Mouse (Mus musculus): ENCODE measurements around the gene Serpina5. TPM values are rescaled to one million over a fixed set of nuclear protein-coding genes. Genes with fewer than 3 reads are reported as not detected.

Serpina5 gene
- 0.21 TPM in 1 of 2 replicates, not detected in the other for total RNA-seq (2014; rRNA removed)
- not detected in 2 replicates for polyA plus RNA-seq (2015; fragmentation: Nextera tagmentation; extraction: Ambion mirVana)

DNA sequence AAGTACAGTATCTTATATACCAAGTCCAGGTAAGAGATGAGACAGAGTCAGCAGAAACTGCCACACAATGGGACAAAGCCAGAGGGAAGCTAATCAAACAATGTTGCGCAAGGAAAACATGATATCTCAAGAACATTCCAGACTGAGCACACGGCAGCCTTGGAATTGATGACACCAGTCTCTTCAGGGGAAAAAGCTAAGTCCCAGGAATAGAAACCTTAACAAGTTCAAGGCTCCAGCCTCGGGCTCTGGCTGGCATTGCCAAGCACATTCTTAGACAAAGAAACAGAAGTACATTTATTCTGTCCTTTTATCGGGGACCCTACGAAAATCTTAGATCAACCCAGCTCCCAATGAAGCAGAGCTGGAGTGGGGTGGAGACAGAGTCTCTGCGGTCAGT lies at the start of gene Serpina5:
TSS of gene Serpina5 (plus strand) at position 346 of the 400 bp plus-strand sequence.
- 92% methylated on average over 6 of the region's 6 CpGs for WGBS

GRCm38 (mm10) chr12:104053995-104054394 lies 46.9 kb upstream of the Serpina5 start:
- Histone ChIP-seq H3K9ac (replicated peaks; ENCODE audit: low read length) (no peak overlapping the region), H3K27ac (no peak overlapping the region), H3K9me3 (ENCODE audit: low read length) (no peaks in the 10 kb centered on the region), H3K4me2 (ENCODE audit: low read depth, low read length) (no peak overlapping the region), H3K36me3 (ENCODE audit: insufficient read depth, low read length) (no peaks in the 10 kb centered on the region), H3K27me3 (ENCODE audit: insufficient read depth, low read length) (no peaks in the 10 kb centered on the region), H3K4me1 (ENCODE audit: insufficient read depth, low read length) (peaks cover 5% of the 10 kb centered on the region; the same call in 1 of the 2 replicates), H3K4me3 (ENCODE audit: low read length) (no peak overlapping the region)
- DNase-seq (ENCODE audit: low spot score) (no peak), ATAC-seq (no peak)
- TF ChIP-seq CTCF (IDR thresholded peaks at IDR 0.05; ENCODE audit: low read depth), result no peak
- 69% methylated on average over 1 of the region's 1 CpGs for WGBS

More for the DNA sequence above, at the start of gene Serpina5:
- ATAC-seq (no peak), DNase-seq (ENCODE audit: low spot score) (no peak)
- Histone ChIP-seq H3K36me3 (ENCODE audit: insufficient read depth, low read length) (no peaks in the 10 kb centered on the region), H3K27ac (no peak within 1 kb of the TSS), H3K4me3 (ENCODE audit: low read length) (no peak within 1 kb of the TSS), H3K9ac (replicated peaks; ENCODE audit: low read length) (no peak within 1 kb of the TSS), H3K9me3 (ENCODE audit: low read length) (no peaks in the 10 kb centered on the region), H3K4me2 (ENCODE audit: low read depth, low read length) (no peak within 1 kb of the TSS), H3K27me3 (ENCODE audit: insufficient read depth, low read length) (no peaks in the 10 kb centered on the region), H3K4me1 (ENCODE audit: insufficient read depth, low read length) (no peaks in the 10 kb centered on the region)
- no peak for TF ChIP-seq CTCF (IDR thresholded peaks at IDR 0.05; ENCODE audit: low read depth)

DNA sequence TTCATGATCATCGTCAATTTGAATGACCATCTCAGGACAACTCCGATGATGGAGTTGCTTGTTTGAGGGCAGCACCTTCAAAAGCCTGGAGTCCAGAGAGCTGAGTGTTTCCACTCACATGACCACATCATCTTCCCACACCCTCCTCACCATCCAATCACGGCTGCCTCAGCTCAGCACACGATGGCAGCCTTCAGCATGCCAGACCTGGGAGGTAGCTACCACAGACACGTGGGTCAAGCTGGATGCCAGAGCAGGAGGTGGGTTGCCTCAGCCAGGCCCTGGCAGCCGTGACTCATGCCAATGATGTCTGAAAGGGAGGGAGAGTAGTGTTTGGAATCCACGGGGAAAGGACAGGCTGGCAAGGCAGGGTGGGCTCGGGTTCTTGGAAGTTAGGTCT lies 45.2 kb upstream of the Serpina5 start:
- Histone ChIP-seq H3K9ac (replicated peaks; ENCODE audit: low read length) (no peak overlapping the region), H3K4me3 (ENCODE audit: low read length) (no peak overlapping the region), H3K36me3 (ENCODE audit: insufficient read depth, low read length) (no peaks in the 10 kb centered on the region), H3K4me1 (ENCODE audit: insufficient read depth, low read length) (peaks cover 5% of the 10 kb centered on the region; the same call in 1 of the 2 replicates), H3K4me2 (ENCODE audit: low read depth, low read length) (no peak overlapping the region), H3K27ac (no peak overlapping the region), H3K9me3 (ENCODE audit: low read length) (no peaks in the 10 kb centered on the region), H3K27me3 (ENCODE audit: insufficient read depth, low read length) (no peaks in the 10 kb centered on the region)
- WGBS, result 72% methylated on average over 8 of the region's 8 CpGs
- ATAC-seq (no peak), DNase-seq (ENCODE audit: low spot score) (no peak)
- TF ChIP-seq CTCF (IDR thresholded peaks at IDR 0.05; ENCODE audit: low read depth), result no peak

- H3K9me3 ChIP-seq (ENCODE audit: low read length), result no peaks in the 10 kb centered on the region
- peaks cover 5% of the 10 kb centered on the region; the same call in 1 of the 2 replicates for H3K4me1 ChIP-seq (ENCODE audit: insufficient read depth, low read length)
- H3K27me3 ChIP-seq (ENCODE audit: insufficient read depth, low read length), result no peaks in the 10 kb centered on the region
- WGBS, result 36% methylated on average over 4 of the region's 4 CpGs
- no peak for ATAC-seq
- no peak overlapping the region for H3K4me2 ChIP-seq (ENCODE audit: low read depth, low read length)
- H3K36me3 ChIP-seq (ENCODE audit: insufficient read depth, low read length), result no peaks in the 10 kb centered on the region
- TF ChIP-seq CTCF (IDR thresholded peaks at IDR 0.05; ENCODE audit: low read depth), result no peak
- no peak overlapping the region for H3K9ac ChIP-seq (replicated peaks; ENCODE audit: low read length)
- H3K4me3 ChIP-seq (ENCODE audit: low read length), result no peak overlapping the region
- no peak overlapping the region for H3K27ac ChIP-seq
- DNase-seq (ENCODE audit: low spot score), result peak; percentile 53
Observed at GRCm38 (mm10) chr12:104057050-104057449, 43.9 kb upstream of the Serpina5 start.

DNA sequence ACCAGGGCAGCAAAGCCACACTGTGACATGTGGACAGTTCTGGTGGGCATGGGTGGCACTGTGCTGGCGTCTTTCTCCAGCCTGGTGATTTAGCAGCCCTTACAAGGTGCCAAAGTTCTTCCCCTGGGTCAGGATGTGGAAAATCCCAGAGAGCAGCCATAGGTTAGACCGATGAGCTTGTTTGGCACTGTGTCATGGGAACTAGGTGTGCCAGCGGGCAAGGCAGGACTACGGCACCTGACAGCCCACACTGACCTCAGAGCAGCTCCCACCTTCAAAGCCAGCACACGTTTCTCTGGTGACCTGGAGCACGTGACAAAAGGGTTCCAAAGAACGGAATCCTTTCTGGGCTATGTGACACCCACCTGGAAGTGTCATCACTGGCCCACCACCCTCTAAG lies 43.4 kb upstream of the Serpina5 start:
- Histone ChIP-seq H3K27ac (no peak overlapping the region), H3K4me3 (ENCODE audit: low read length) (no peak overlapping the region), H3K9ac (replicated peaks; ENCODE audit: low read length) (no peak overlapping the region), H3K4me2 (ENCODE audit: low read depth, low read length) (no peak overlapping the region), H3K36me3 (ENCODE audit: insufficient read depth, low read length) (no peaks in the 10 kb centered on the region), H3K27me3 (ENCODE audit: insufficient read depth, low read length) (no peaks in the 10 kb centered on the region), H3K4me1 (ENCODE audit: insufficient read depth, low read length) (peaks cover 5% of the 10 kb centered on the region; the same call in 1 of the 2 replicates), H3K9me3 (ENCODE audit: low read length) (no peaks in the 10 kb centered on the region)
- no peak for ATAC-seq
- 81% methylated on average over 7 of the region's 7 CpGs for WGBS
- DNase-seq (ENCODE audit: low spot score), result no peak
- TF ChIP-seq CTCF (IDR thresholded peaks at IDR 0.05; ENCODE audit: low read depth), result no peak

DNA sequence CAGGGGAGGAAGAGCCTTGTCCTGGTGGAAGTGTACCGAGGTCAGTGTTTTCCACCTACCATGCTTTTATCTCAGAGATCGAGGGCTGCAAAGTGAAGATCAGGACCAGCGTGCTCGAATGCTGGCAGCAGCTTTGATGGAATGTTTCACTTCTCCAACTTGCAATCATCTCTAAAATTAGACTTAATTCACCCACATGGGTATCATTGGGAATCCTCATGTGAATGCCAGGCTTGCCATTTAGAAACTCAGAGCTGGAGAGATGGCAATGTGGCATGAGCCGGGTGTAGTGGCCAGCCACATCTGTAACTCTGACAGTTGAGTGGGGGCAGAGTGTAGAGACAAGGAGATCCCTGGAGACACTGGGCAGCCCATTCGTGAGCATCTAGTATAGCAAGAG lies 40.8 kb upstream of the Serpina5 start:
- no peak for DNase-seq (ENCODE audit: low spot score)
- TF ChIP-seq CTCF (IDR thresholded peaks at IDR 0.05; ENCODE audit: low read depth), result no peak
- H3K4me3 ChIP-seq (ENCODE audit: low read length), result no peak overlapping the region
- H3K27me3 ChIP-seq (ENCODE audit: insufficient read depth, low read length), result no peaks in the 10 kb centered on the region
- peaks cover 5% of the 10 kb centered on the region; the same call in 1 of the 2 replicates for H3K4me1 ChIP-seq (ENCODE audit: insufficient read depth, low read length)
- H3K9me3 ChIP-seq (ENCODE audit: low read length), result no peaks in the 10 kb centered on the region
- WGBS, result 72% methylated on average over 6 of the region's 6 CpGs
- H3K4me2 ChIP-seq (ENCODE audit: low read depth, low read length), result no peak overlapping the region
- no peaks in the 10 kb centered on the region for H3K36me3 ChIP-seq (ENCODE audit: insufficient read depth, low read length)
- ATAC-seq, result no peak
- no peak overlapping the region for H3K27ac ChIP-seq
- H3K9ac ChIP-seq (replicated peaks; ENCODE audit: low read length), result no peak overlapping the region

DNA sequence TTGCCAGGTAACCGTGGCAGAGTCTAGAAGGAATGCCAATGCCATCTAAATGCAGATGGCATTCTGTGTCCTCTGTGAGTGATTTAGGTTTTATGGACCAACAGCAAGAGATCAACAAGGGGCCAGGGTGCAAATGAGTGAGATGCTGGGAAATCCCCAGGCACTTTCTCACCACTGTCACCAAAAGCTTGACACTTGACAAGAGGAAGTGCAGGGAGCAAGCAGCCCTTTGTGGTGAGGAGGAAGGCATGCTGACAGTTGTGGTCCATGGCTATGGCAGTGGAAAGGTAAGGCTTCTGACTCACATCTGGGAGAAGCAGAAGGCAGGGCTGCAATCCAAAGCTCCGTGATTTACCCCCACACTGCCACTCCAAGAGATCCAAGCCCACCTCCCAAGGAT lies 39.1 kb upstream of the Serpina5 start:
- no peak overlapping the region for H3K4me2 ChIP-seq (ENCODE audit: low read depth, low read length)
- no peak for ATAC-seq
- no peak overlapping the region for H3K4me3 ChIP-seq (ENCODE audit: low read length)
- H3K27ac ChIP-seq, result no peak overlapping the region
- no peak for DNase-seq (ENCODE audit: low spot score)
- H3K27me3 ChIP-seq (ENCODE audit: insufficient read depth, low read length), result no peaks in the 10 kb centered on the region
- H3K36me3 ChIP-seq (ENCODE audit: insufficient read depth, low read length), result no peaks in the 10 kb centered on the region
- H3K4me1 ChIP-seq (ENCODE audit: insufficient read depth, low read length), result peaks cover 5% of the 10 kb centered on the region; the same call in 1 of the 2 replicates
- WGBS, result 57% methylated on average over 2 of the region's 2 CpGs
- no peak overlapping the region for H3K9ac ChIP-seq (replicated peaks; ENCODE audit: low read length)
- H3K9me3 ChIP-seq (ENCODE audit: low read length), result no peaks in the 10 kb centered on the region
- no peak for TF ChIP-seq CTCF (IDR thresholded peaks at IDR 0.05; ENCODE audit: low read depth)
